Mouse (Mus musculus) megakaryocyte, embryonic 14.5 days (primary cell): ENCODE measurements around the gene Polk. TPM values are rescaled to one million over a fixed set of nuclear protein-coding genes. Genes with fewer than 3 reads are reported as not detected.

Experiments
- H3K27me3 ChIP-seq: replicated peaks from 2 replicates; pipeline ENCODE3; 2012; ENCODE audit warnings: inconsistent platforms
- H3K36me3 ChIP-seq: replicated peaks from 2 replicates; pipeline ENCODE3; 2012; ENCODE audit warnings: low read length, inconsistent platforms, mixed read lengths
- H3K4me1 ChIP-seq: 2 replicates; pipeline ENCODE4 v1.6.1; 2012; ENCODE audit warnings: inconsistent platforms
- H3K4me3 ChIP-seq: replicated peaks from 2 replicates; pipeline ENCODE3; 2012; ENCODE audit warnings: moderate library complexity, mild to moderate bottlenecking, inconsistent platforms
- H3K9me3 ChIP-seq: 2 replicates; pipeline ENCODE4 v1.6.1; 2012; ENCODE audit warnings: inconsistent platforms
- FLI1 ChIP-seq: IDR thresholded peaks from 2 replicates; pipeline ENCODE4 v1.6.1; 2012; ENCODE audit warnings: low read length, inconsistent platforms, mixed read lengths
- GATA1 ChIP-seq: IDR thresholded peaks from 3 replicates; pipeline ENCODE4 v1.6.1; 2012; ENCODE audit warnings: mixed read lengths, low read length, inconsistent platforms, borderline replicate concordance
- polyA plus RNA-seq: library from polyadenylated mRNA; stranded (reverse); fragments of >175 nt; gene quantifications from 2 replicates; pipeline ENCODE4 v1.2.3, GENCODE M21; 2012; ENCODE audit warnings: low replicate concordance; ENCODE audit not compliant: insufficient read depth

Gene Polk
- polyA plus RNA-seq, 1 experiment: 0.57 TPM

- H3K4me1 ChIP-seq: peaks cover 15% of the 10 kb centered on the region
- no peak for TF ChIP-seq FLI1
- no peak for TF ChIP-seq GATA1
- peak overlapping the region; percentile 52 for H3K4me3 ChIP-seq
- H3K36me3 ChIP-seq: peaks cover 94% of the 10 kb centered on the region
- H3K27me3 ChIP-seq: no peaks in the 10 kb centered on the region
- H3K9me3 ChIP-seq: 0 out of 2 replicates have a peak, but pooled peaks cover 7% of the 10 kb centered on the region
These were observed 55.1 kb downstream of the Polk start for GRCm38 (mm10) chr13:96487230-96487629.

GRCm38 (mm10) chr13:96478991-96479390, 63.4 kb downstream of the Polk start:
- Histone ChIP-seq H3K4me1 (peaks cover 16% of the 10 kb centered on the region), H3K9me3 (no peaks in the 10 kb centered on the region), H3K4me3 (no peak overlapping the region), H3K36me3 (peaks cover 44% of the 10 kb centered on the region), H3K27me3 (no peaks in the 10 kb centered on the region)
- TF ChIP-seq GATA1 (no peak), FLI1 (no peak)

- Histone ChIP-seq H3K4me1 (peaks cover 12% of the 10 kb centered on the region), H3K9me3 (no peaks in the 10 kb centered on the region), H3K27me3 (no peaks in the 10 kb centered on the region), H3K4me3 (no peak overlapping the region), H3K36me3 (peaks cover 27% of the 10 kb centered on the region)
- TF ChIP-seq FLI1 (no peak), GATA1 (no peak)
These were observed 65.2 kb downstream of the Polk start for GRCm38 (mm10) chr13:96477226-96477625.

- Histone ChIP-seq H3K4me3 (no peak within 1 kb of the TSS), H3K9me3 (no peaks in the 10 kb centered on the region), H3K4me1 (peaks cover 4% of the 10 kb centered on the region), H3K27me3 (peaks cover 5% of the 10 kb centered on the region), H3K36me3 (no peaks in the 10 kb centered on the region)
- no peak for TF ChIP-seq FLI1
- TF ChIP-seq GATA1: no peak
These were observed 71.4 kb downstream of the Polk start, which contains the start of gene Ankdd1b for GRCm38 (mm10) chr13:96470957-96471356. Gene Ankdd1b, minus strand, starts transcription at chr13:96471198.

GRCm38 (mm10) chr13:96470556-96470955, 71.8 kb downstream of the Polk start:
- Histone ChIP-seq H3K4me1 (no peaks in the 10 kb centered on the region), H3K9me3 (no peaks in the 10 kb centered on the region), H3K27me3 (peaks cover 5% of the 10 kb centered on the region), H3K36me3 (no peaks in the 10 kb centered on the region), H3K4me3 (no peak overlapping the region)
- no peak for TF ChIP-seq GATA1
- TF ChIP-seq FLI1: no peak

GRCm38 (mm10) chr13:96468678-96469077, 73.7 kb downstream of the Polk start:
- Histone ChIP-seq H3K4me3 (no peak overlapping the region), H3K4me1 (no peaks in the 10 kb centered on the region), H3K9me3 (no peaks in the 10 kb centered on the region), H3K36me3 (no peaks in the 10 kb centered on the region), H3K27me3 (peaks cover 12% of the 10 kb centered on the region)
- no peak for TF ChIP-seq FLI1
- TF ChIP-seq GATA1: no peak

GRCm38 (mm10) chr13:96465315-96465714, 77.1 kb downstream of the Polk start:
- H3K36me3 ChIP-seq: no peaks in the 10 kb centered on the region
- H3K27me3 ChIP-seq: peaks cover 13% of the 10 kb centered on the region
- no peak for TF ChIP-seq FLI1
- no peak for TF ChIP-seq GATA1
- no peaks in the 10 kb centered on the region for H3K9me3 ChIP-seq
- H3K4me1 ChIP-seq: no peaks in the 10 kb centered on the region
- H3K4me3 ChIP-seq: no peak overlapping the region

- Histone ChIP-seq H3K9me3 (no peaks in the 10 kb centered on the region), H3K4me1 (no peaks in the 10 kb centered on the region), H3K27me3 (peaks cover 13% of the 10 kb centered on the region), H3K4me3 (no peak overlapping the region), H3K36me3 (no peaks in the 10 kb centered on the region)
- TF ChIP-seq FLI1 (no peak), GATA1 (no peak)
These were observed 79.7 kb downstream of the Polk start for GRCm38 (mm10) chr13:96462644-96463043.

- peaks cover 12% of the 10 kb centered on the region for H3K27me3 ChIP-seq
- TF ChIP-seq FLI1: no peak
- TF ChIP-seq GATA1: no peak
- H3K9me3 ChIP-seq: no peaks in the 10 kb centered on the region
- H3K4me1 ChIP-seq: no peaks in the 10 kb centered on the region
- no peaks in the 10 kb centered on the region for H3K36me3 ChIP-seq
- H3K4me3 ChIP-seq: no peak overlapping the region
These were observed 83.8 kb downstream of the Polk start for GRCm38 (mm10) chr13:96458606-96459005.

GRCm38 (mm10) chr13:96458018-96458417, 84.4 kb downstream of the Polk start:
- no peaks in the 10 kb centered on the region for H3K4me1 ChIP-seq
- H3K9me3 ChIP-seq: no peaks in the 10 kb centered on the region
- H3K27me3 ChIP-seq: peaks cover 12% of the 10 kb centered on the region
- H3K4me3 ChIP-seq: no peak overlapping the region
- TF ChIP-seq GATA1 (no peak), FLI1 (no peak)
- H3K36me3 ChIP-seq: no peaks in the 10 kb centered on the region

- Histone ChIP-seq H3K4me3 (no peak overlapping the region), H3K27me3 (peaks cover 14% of the 10 kb centered on the region), H3K4me1 (no peaks in the 10 kb centered on the region), H3K36me3 (no peaks in the 10 kb centered on the region), H3K9me3 (no peaks in the 10 kb centered on the region)
- TF ChIP-seq GATA1 (no peak), FLI1 (no peak)
These were observed 84.8 kb downstream of the Polk start for GRCm38 (mm10) chr13:96457566-96457965.
